Mouse (Mus musculus) embryonic facial prominence, embryonic 14.5 days (tissue): ENCODE measurements at regions not wholly inside any gene's neighbourhood (a gene's known extent, or its start where the extent isn't known, plus 50 kb on each side); places are given as distances from the start of the nearest gene placed in this dataset.

Experiments
- ATAC-seq: fragments of 200-750 bp; cut with Nextera tagmentation; 2 replicates; pipeline ENCODE4 v1.8.0; 2017; ENCODE audit warnings: low read depth, moderate number of reproducible peaks, moderate TSS enrichment
- DNase-seq: peaks from one replicate; pipeline ENCODE4 v3.0.0-alpha.2; 2015; ENCODE audit warnings: low spot score
- H3K27ac ChIP-seq: fragments of 300-500 bp; sonication (generic); replicated peaks from 2 replicates; pipeline ENCODE4 v1.5.1; 2014; ENCODE audit warnings: low read depth, mild to moderate bottlenecking, low read length, moderate library complexity
- H3K27me3 ChIP-seq: fragments of 300-500 bp; sonication (generic); replicated peaks from 2 replicates; pipeline ENCODE4 v1.6.1; 2014; ENCODE audit warnings: low read length; ENCODE audit not compliant: control insufficient read depth, insufficient read depth
- H3K36me3 ChIP-seq: fragments of 300-500 bp; sonication (generic); 2 replicates; pipeline ENCODE4 v1.6.1; 2014; ENCODE audit warnings: low read length, mixed read lengths; ENCODE audit not compliant: control insufficient read depth, insufficient read depth
- H3K4me1 ChIP-seq: fragments of 300-500 bp; sonication (generic); 2 replicates; pipeline ENCODE4 v1.6.1; 2014; ENCODE audit warnings: antibody characterized with exemption, low read length; ENCODE audit not compliant: control insufficient read depth, insufficient read depth
- H3K4me2 ChIP-seq: fragments of 300-500 bp; sonication (generic); 2 replicates; pipeline ENCODE4 v1.6.1; 2014; ENCODE audit warnings: low read depth, mild to moderate bottlenecking, low read length, moderate library complexity, mixed read lengths
- H3K4me3 ChIP-seq: fragments of 300-500 bp; sonication (generic); 2 replicates; pipeline ENCODE4 v1.5.1; 2014; ENCODE audit warnings: low read depth, mild to moderate bottlenecking, low read length
- H3K9ac ChIP-seq: fragments of 300-500 bp; sonication (generic); 2 replicates; pipeline ENCODE4 v1.6.1; 2014; ENCODE audit warnings: low read depth, mild to moderate bottlenecking, low read length, moderate library complexity, mixed read lengths
- H3K9me3 ChIP-seq: fragments of 300-500 bp; sonication (generic); 2 replicates; pipeline ENCODE4 v1.6.1; 2016; ENCODE audit warnings: low read length; ENCODE audit not compliant: control insufficient read depth
- WGBS: fragments of 180-500 bp; shearing (Covaris S2); extraction: QIAGEN DNeasy Blood & Tissue Kit; methylation state at CpG from one replicate; pipeline ENCODE4 v1.1.7; 2014; 5-methylcytosine and 5-hydroxymethylcytosine counted together

- no peak for DNase-seq
- WGBS = 9% methylated on average over 9 of the region's 9 CpGs
Observed at GRCm38 (mm10) chr8:8489784-8490183, 171.3 kb downstream of the Efnb2 start.

GRCm38 (mm10) chr8:8488695-8489571, 172.1 kb downstream of the Efnb2 start:
- Histone ChIP-seq H3K36me3 (no peaks in the 10 kb centered on the region), H3K4me2 (peak overlapping the region; percentile 28), H3K9me3 (no peaks in the 10 kb centered on the region), H3K9ac (no peak overlapping the region), H3K4me1 (peaks cover 25% of the 10 kb centered on the region), H3K27me3 (peaks cover 15% of the 10 kb centered on the region; the same call in 1 of the 2 replicates), H3K27ac (no peak overlapping the region), H3K4me3 (peak overlapping the region; percentile 3; the same call in 1 of the 2 replicates)
- peak; percentile 63 for DNase-seq
- 15% methylated on average over 25 of the region's 26 CpGs for WGBS
- ATAC-seq = peak; percentile 54

More at GRCm38 (mm10) chr8:8489784-8490183, 171.3 kb downstream of the Efnb2 start:
- H3K9me3 ChIP-seq = no peaks in the 10 kb centered on the region
- no peak overlapping the region for H3K9ac ChIP-seq
- peaks cover 25% of the 10 kb centered on the region for H3K4me1 ChIP-seq
- H3K27me3 ChIP-seq = peaks cover 15% of the 10 kb centered on the region; the same call in 1 of the 2 replicates
- peak overlapping the region; percentile 28; the same call in 1 of the 2 replicates for H3K4me2 ChIP-seq
- no peaks in the 10 kb centered on the region for H3K36me3 ChIP-seq
- no peak overlapping the region; the same call in 1 of the 2 replicates for H3K4me3 ChIP-seq
- ATAC-seq = no peak
- H3K27ac ChIP-seq = no peak overlapping the region

- no peak for DNase-seq
- 42% methylated on average over 9 of the region's 9 CpGs for WGBS
- Histone ChIP-seq H3K4me2 (peak overlapping the region; percentile 28), H3K9me3 (no peaks in the 10 kb centered on the region), H3K36me3 (no peaks in the 10 kb centered on the region), H3K4me3 (no peak overlapping the region), H3K27ac (no peak overlapping the region), H3K27me3 (peaks cover 15% of the 10 kb centered on the region; the same call in 1 of the 2 replicates), H3K9ac (no peak overlapping the region), H3K4me1 (peaks cover 25% of the 10 kb centered on the region)
- ATAC-seq = no peak; the same call in 1 of the 2 replicates
Observed at GRCm38 (mm10) chr8:8488191-8488694, 172.8 kb downstream of the Efnb2 start.

GRCm38 (mm10) chr8:8487706-8488105, 173.3 kb downstream of the Efnb2 start:
- DNase-seq (peak; percentile 58), ATAC-seq (peak; percentile 46; the same call in 1 of the 2 replicates)
- Histone ChIP-seq H3K9me3 (no peaks in the 10 kb centered on the region), H3K4me1 (peaks cover 25% of the 10 kb centered on the region), H3K4me2 (0 out of 2 replicates have a peak overlapping the region, but pooled peaks have one; percentile 3), H3K27me3 (peaks cover 15% of the 10 kb centered on the region; the same call in 1 of the 2 replicates), H3K4me3 (no peak overlapping the region), H3K9ac (no peak overlapping the region), H3K36me3 (no peaks in the 10 kb centered on the region), H3K27ac (no peak overlapping the region)
- 23% methylated on average over 5 of the region's 5 CpGs for whole genome bisulfite sequencing

GRCm38 (mm10) chr8:8486866-8487265, 174.2 kb downstream of the Efnb2 start:
- H3K9me3 ChIP-seq = no peaks in the 10 kb centered on the region
- no peaks in the 10 kb centered on the region for H3K36me3 ChIP-seq
- ATAC-seq (no peak), DNase-seq (no peak)
- H3K4me2 ChIP-seq = no peak overlapping the region
- no peak overlapping the region for H3K27ac ChIP-seq
- no peak overlapping the region for H3K9ac ChIP-seq
- WGBS = 81% methylated on average over 3 of the region's 3 CpGs
- H3K4me3 ChIP-seq = no peak overlapping the region
- peaks cover 25% of the 10 kb centered on the region for H3K4me1 ChIP-seq
- peaks cover 15% of the 10 kb centered on the region; the same call in 1 of the 2 replicates for H3K27me3 ChIP-seq

GRCm38 (mm10) chr8:8485252-8485651, 175.8 kb downstream of the Efnb2 start:
- no peaks in the 10 kb centered on the region for H3K9me3 ChIP-seq
- ATAC-seq = no peak
- H3K36me3 ChIP-seq = no peaks in the 10 kb centered on the region
- 57% methylated on average over 3 of the region's 3 CpGs for whole genome bisulfite sequencing
- H3K4me3 ChIP-seq = no peak overlapping the region
- no peak overlapping the region for H3K4me2 ChIP-seq
- peaks cover 25% of the 10 kb centered on the region for H3K4me1 ChIP-seq
- DNase-seq = no peak
- H3K27ac ChIP-seq = no peak overlapping the region
- H3K27me3 ChIP-seq = peaks cover 7% of the 10 kb centered on the region; the same call in 1 of the 2 replicates
- H3K9ac ChIP-seq = no peak overlapping the region

GRCm38 (mm10) chr8:8484546-8484945, 176.5 kb downstream of the Efnb2 start:
- H3K9ac ChIP-seq = no peak overlapping the region
- no peaks in the 10 kb centered on the region for H3K36me3 ChIP-seq
- H3K27ac ChIP-seq = no peak overlapping the region
- ATAC-seq (no peak), DNase-seq (peak; percentile 31)
- 34% methylated on average over 8 of the region's 8 CpGs for WGBS
- no peak overlapping the region for H3K4me3 ChIP-seq
- 0 out of 2 replicates have a peak, but pooled peaks cover under 1% of the 10 kb centered on the region for H3K27me3 ChIP-seq
- H3K9me3 ChIP-seq = no peaks in the 10 kb centered on the region
- no peak overlapping the region for H3K4me2 ChIP-seq
- H3K4me1 ChIP-seq = peaks cover 20% of the 10 kb centered on the region

GRCm38 (mm10) chr8:8482707-8483480, 178.1 kb downstream of the Efnb2 start:
- 51% methylated on average over 10 of the region's 10 CpGs for WGBS
- ATAC-seq (no peak), DNase-seq (no peak)
- Histone ChIP-seq H3K27ac (no peak overlapping the region), H3K4me1 (peaks cover 4% of the 10 kb centered on the region), H3K27me3 (no peaks in the 10 kb centered on the region), H3K4me3 (no peak overlapping the region), H3K36me3 (no peaks in the 10 kb centered on the region), H3K4me2 (0 out of 2 replicates have a peak overlapping the region, but pooled peaks have one; percentile 4), H3K9me3 (no peaks in the 10 kb centered on the region), H3K9ac (no peak overlapping the region)
